Mouse (Mus musculus): ENCODE data around the gene Crat.

DNA sequence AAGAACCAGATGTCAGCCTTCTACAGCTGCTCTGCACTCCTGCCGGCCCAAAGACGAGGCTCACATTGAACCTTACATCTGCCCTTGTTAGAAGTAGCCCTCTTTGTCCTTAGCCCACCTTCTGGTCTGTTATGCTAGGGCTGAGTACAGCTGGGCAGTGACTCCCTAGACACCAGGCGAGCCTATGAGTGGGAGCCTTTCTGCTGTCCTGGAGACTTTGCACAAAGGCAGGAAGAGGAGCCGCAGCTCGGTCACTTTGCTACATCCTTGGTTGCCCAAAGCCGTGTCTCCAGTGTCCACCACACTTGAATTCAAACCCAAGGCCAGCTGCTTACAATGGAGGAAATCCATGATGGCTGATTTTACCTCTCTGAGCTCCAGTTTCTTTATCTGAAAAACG lies 32.8 kb upstream of the Crat start:
- TF ChIP-seq CTCF (IDR thresholded peaks at IDR 0.05; ENCODE audit: low read depth): no peak
- TF ChIP-seq EP300 (optimal IDR thresholded peaks at IDR 0.05): no peak
